Mouse (Mus musculus) bone marrow macrophage, adult 2 months (primary cell): Measurements from ENCODE around the gene Fbxl19.

ENCODE experiments used
- CTCF ChIP-seq: IDR thresholded peaks from 2 replicates; pipeline ENCODE4 v1.5.1; 2012; ENCODE audit warnings: low read depth, mild to moderate bottlenecking, low read length, moderate library complexity
- POLR2A ChIP-seq: IDR thresholded peaks from 2 replicates; pipeline ENCODE4 v1.6.1; 2012; ENCODE audit warnings: mild to moderate bottlenecking, low read depth, low read length, borderline replicate concordance

DNA sequence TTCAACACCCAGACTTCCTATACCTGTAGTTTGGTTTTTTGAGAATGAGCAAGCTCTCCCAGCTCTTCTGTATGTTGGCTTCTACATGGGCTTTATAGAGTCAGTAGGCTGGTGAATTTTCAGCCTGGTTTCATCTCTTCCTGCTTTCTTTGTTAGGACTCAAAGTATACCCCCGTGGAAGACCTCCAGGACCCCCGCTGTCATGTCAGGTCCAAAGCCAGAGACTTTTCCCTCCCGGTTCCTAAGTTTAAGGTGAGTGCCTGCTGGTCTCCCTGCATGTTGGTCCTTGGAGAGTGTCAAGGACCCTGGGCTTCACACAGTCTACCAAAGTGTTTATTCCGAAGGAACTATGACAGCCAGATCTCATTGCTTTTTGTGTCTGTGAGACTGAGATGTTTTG, 34.0 kb downstream of the Fbxl19 start:
- TF ChIP-seq CTCF = no peak
- TF ChIP-seq POLR2A = no peak
